Mouse (Mus musculus) forebrain, embryonic 15.5 days (tissue): Measurements from ENCODE around the gene Dap. TPM values are rescaled to one million over a fixed set of nuclear protein-coding genes. Genes with fewer than 3 reads are reported as not detected.

ENCODE experiments used
- ATAC-seq: fragments of 200-750 bp; cut with Nextera tagmentation; replicated peaks from 2 replicates; pipeline ENCODE4 v1.8.0; 2017; ENCODE audit warnings: mild to moderate bottlenecking, moderate TSS enrichment, moderate library complexity
- H3K27ac ChIP-seq: fragments of 300-500 bp; sonication (generic); replicated peaks from 2 replicates; pipeline ENCODE4 v1.5.1; 2015; ENCODE audit warnings: mild to moderate bottlenecking, inconsistent platforms
- H3K27me3 ChIP-seq: fragments of 300-500 bp; sonication (generic); 2 replicates; pipeline ENCODE4 v1.6.1; 2015; ENCODE audit warnings: inconsistent platforms
- H3K36me3 ChIP-seq: fragments of 300-500 bp; sonication (generic); 2 replicates; pipeline ENCODE4 v1.6.1; 2015; ENCODE audit warnings: mild to moderate bottlenecking, inconsistent platforms
- H3K4me1 ChIP-seq: fragments of 300-500 bp; sonication (generic); 2 replicates; pipeline ENCODE4 v1.6.1; 2015; ENCODE audit warnings: inconsistent platforms
- H3K4me2 ChIP-seq: fragments of 300-500 bp; sonication (generic); replicated peaks from 2 replicates; pipeline ENCODE4 v1.6.1; 2015; ENCODE audit warnings: mild to moderate bottlenecking, inconsistent platforms
- H3K4me3 ChIP-seq: fragments of 300-500 bp; sonication (generic); 2 replicates; pipeline ENCODE4 v1.5.1; 2015; ENCODE audit warnings: mild to moderate bottlenecking, inconsistent platforms
- H3K9ac ChIP-seq: fragments of 300-500 bp; sonication (generic); replicated peaks from 2 replicates; pipeline ENCODE4 v1.6.1; 2015; ENCODE audit warnings: mild to moderate bottlenecking, inconsistent platforms
- H3K9me3 ChIP-seq: fragments of 300-500 bp; sonication (generic); 2 replicates; pipeline ENCODE4 v1.6.1; 2016; ENCODE audit warnings: inconsistent platforms
- WGBS: fragments of 180-500 bp; shearing (Covaris S2); methylation state at CpG from one replicate; pipeline ENCODE4 v1.1.7; 2015; ENCODE audit warnings: mixed read lengths; 5-methylcytosine and 5-hydroxymethylcytosine counted together
- polyA plus RNA-seq: library from polyadenylated mRNA; unstranded; fragments of >200 nt; fragmentation: Nextera tagmentation; extraction: Ambion mirVana; gene quantifications from 2 replicates; pipeline ENCODE4 v1.2.1, GENCODE M21; 2015

Gene Dap
- polyA plus RNA-seq, 1 experiment from 2014 or later, result 19.7 TPM

GRCm38 (mm10) chr15:31315630-31316231, 91.6 kb downstream of the Dap start:
- WGBS, result 2% methylated on average over 5 of the region's 5 CpGs
- Histone ChIP-seq H3K27me3 (no peaks in the 10 kb centered on the region), H3K4me3 (no peak overlapping the region), H3K27ac (no peak overlapping the region), H3K9me3 (no peaks in the 10 kb centered on the region), H3K4me2 (no peak overlapping the region), H3K9ac (no peak overlapping the region), H3K4me1 (peaks cover 20% of the 10 kb centered on the region), H3K36me3 (no peaks in the 10 kb centered on the region)
- ATAC-seq, result peak; percentile 84

- H3K27me3 ChIP-seq, result no peaks in the 10 kb centered on the region
- no peaks in the 10 kb centered on the region for H3K36me3 ChIP-seq
- no peaks in the 10 kb centered on the region for H3K9me3 ChIP-seq
- H3K4me1 ChIP-seq, result peaks cover 21% of the 10 kb centered on the region
- no peak for ATAC-seq
- 87% methylated on average over 3 of the region's 3 CpGs for WGBS
- no peak overlapping the region for H3K4me3 ChIP-seq
- no peak overlapping the region for H3K27ac ChIP-seq
- no peak overlapping the region for H3K9ac ChIP-seq
- no peak overlapping the region for H3K4me2 ChIP-seq
These were observed 93.1 kb downstream of the Dap start for GRCm38 (mm10) chr15:31317056-31317805.

GRCm38 (mm10) chr15:31318158-31318955, 94.2 kb downstream of the Dap start:
- WGBS, result 11% methylated on average over 6 of the region's 6 CpGs
- Histone ChIP-seq H3K4me2 (no peak overlapping the region), H3K27me3 (no peaks in the 10 kb centered on the region), H3K9me3 (no peaks in the 10 kb centered on the region), H3K9ac (no peak overlapping the region), H3K4me3 (no peak overlapping the region), H3K4me1 (peaks cover 21% of the 10 kb centered on the region), H3K36me3 (no peaks in the 10 kb centered on the region), H3K27ac (peak overlapping the region; percentile 38)
- ATAC-seq, result no peak

- 58% methylated on average over 4 of the region's 4 CpGs for WGBS
- Histone ChIP-seq H3K4me3 (no peak overlapping the region), H3K27me3 (no peaks in the 10 kb centered on the region), H3K9ac (no peak overlapping the region), H3K36me3 (no peaks in the 10 kb centered on the region), H3K27ac (0 out of 2 replicates have a peak overlapping the region, but pooled peaks have one; percentile 38), H3K4me2 (no peak overlapping the region), H3K4me1 (peaks cover 21% of the 10 kb centered on the region), H3K9me3 (no peaks in the 10 kb centered on the region)
- no peak for ATAC-seq
These were observed 94.9 kb downstream of the Dap start for GRCm38 (mm10) chr15:31319046-31319445.

- Histone ChIP-seq H3K4me1 (peaks cover 21% of the 10 kb centered on the region), H3K27me3 (no peaks in the 10 kb centered on the region), H3K4me3 (no peak overlapping the region), H3K4me2 (0 out of 2 replicates have a peak overlapping the region, but pooled peaks have one; percentile 15), H3K27ac (no peak overlapping the region), H3K36me3 (no peaks in the 10 kb centered on the region), H3K9ac (no peak overlapping the region), H3K9me3 (no peaks in the 10 kb centered on the region)
- WGBS, result 35% methylated on average over 12 of the region's 12 CpGs
- ATAC-seq, result 0 out of 2 replicates have a peak, but pooled peaks have one; percentile 29
These were observed 96.7 kb downstream of the Dap start for GRCm38 (mm10) chr15:31320598-31321377.

GRCm38 (mm10) chr15:31323684-31324083, 99.6 kb downstream of the Dap start:
- H3K36me3 ChIP-seq, result no peaks in the 10 kb centered on the region
- no peak overlapping the region for H3K9ac ChIP-seq
- 83% methylated on average over 4 of the region's 4 CpGs for WGBS
- no peaks in the 10 kb centered on the region for H3K27me3 ChIP-seq
- no peaks in the 10 kb centered on the region for H3K9me3 ChIP-seq
- no peak overlapping the region for H3K4me3 ChIP-seq
- no peak for ATAC-seq
- no peak overlapping the region for H3K4me2 ChIP-seq
- H3K4me1 ChIP-seq, result peaks cover 10% of the 10 kb centered on the region; the same call in 1 of the 2 replicates
- H3K27ac ChIP-seq, result no peak overlapping the region

Other genes with a start within 250 kb of the Dap start
- 0.43 and 0.60 TPM in 2 replicates for gene Ankrd33b, start 143.4 kb downstream of the Dap start, polyA plus RNA-seq
- 1.6 and 1.9 TPM in 2 replicates for gene Ropn1l, start 229.4 kb downstream of the Dap start, polyA plus RNA-seq